Mouse (Mus musculus) heart, embryonic 11.5 days (tissue): ENCODE data around the gene Thap11. TPM values are rescaled to one million over a fixed set of nuclear protein-coding genes. Genes with fewer than 3 reads are reported as not detected.
A peak's percentile ranks its signal among the peaks of the same experiment; 100 is the strongest.

Experiments
- ATAC-seq: fragments of 200-750 bp; cut with Nextera tagmentation; replicated peaks from 2 replicates; pipeline ENCODE4 v1.8.0; 2017; ENCODE audit warnings: moderate library complexity; ENCODE audit not compliant: insufficient number of reproducible peaks, low FRiP score, low TSS enrichment
- H3K27ac ChIP-seq: fragments of 300-500 bp; sonication (generic); 2 replicates; pipeline ENCODE4 v1.5.1; 2014; ENCODE audit warnings: mild to moderate bottlenecking, low read depth, low read length
- H3K27me3 ChIP-seq: fragments of 300-500 bp; sonication (generic); 2 replicates; pipeline ENCODE4 v1.6.1; 2014; ENCODE audit warnings: mild to moderate bottlenecking, low read length, mixed read lengths; ENCODE audit not compliant: control insufficient read depth, insufficient read depth
- H3K36me3 ChIP-seq: fragments of 300-500 bp; sonication (generic); 2 replicates; pipeline ENCODE4 v1.6.1; 2014; ENCODE audit warnings: mild to moderate bottlenecking, low read length, moderate library complexity, mixed read lengths; ENCODE audit not compliant: control insufficient read depth, insufficient read depth
- H3K4me1 ChIP-seq: fragments of 300-500 bp; sonication (generic); 2 replicates; pipeline ENCODE4 v1.6.1; 2014; ENCODE audit warnings: low read length; ENCODE audit not compliant: control insufficient read depth, insufficient read depth
- H3K4me2 ChIP-seq: fragments of 300-500 bp; sonication (generic); 2 replicates; pipeline ENCODE4 v1.6.1; 2014; ENCODE audit warnings: mild to moderate bottlenecking, moderate library complexity
- H3K4me3 ChIP-seq: fragments of 300-500 bp; sonication (generic); 2 replicates; pipeline ENCODE4 v1.5.1; 2014; ENCODE audit warnings: low read depth, low read length
- H3K9ac ChIP-seq: fragments of 300-500 bp; sonication (generic); 2 replicates; pipeline ENCODE4 v1.6.1; 2014; ENCODE audit warnings: mild to moderate bottlenecking, low read depth, low read length, moderate library complexity
- H3K9me3 ChIP-seq: fragments of 300-500 bp; sonication (generic); replicated peaks from 2 replicates; pipeline ENCODE4 v1.6.1; 2016; ENCODE audit warnings: low read length; ENCODE audit not compliant: control insufficient read depth
- WGBS: fragments of 180-500 bp; shearing (Covaris S2); extraction: QIAGEN DNeasy Blood & Tissue Kit; methylation state at CpG from one replicate; pipeline ENCODE4 v1.1.7; 2014; ENCODE audit not compliant: insufficient replicate concordance; 5-methylcytosine and 5-hydroxymethylcytosine counted together
- polyA plus RNA-seq: library from polyadenylated mRNA; unstranded; fragments of >200 nt; fragmentation: Nextera tagmentation; extraction: Ambion mirVana; gene quantifications from 2 replicates; pipeline ENCODE4 v1.2.1, GENCODE M21; 2014

The Thap11 gene
- polyA plus RNA-seq, 1 experiment from 2014 or later = 47.2 TPM

DNA sequence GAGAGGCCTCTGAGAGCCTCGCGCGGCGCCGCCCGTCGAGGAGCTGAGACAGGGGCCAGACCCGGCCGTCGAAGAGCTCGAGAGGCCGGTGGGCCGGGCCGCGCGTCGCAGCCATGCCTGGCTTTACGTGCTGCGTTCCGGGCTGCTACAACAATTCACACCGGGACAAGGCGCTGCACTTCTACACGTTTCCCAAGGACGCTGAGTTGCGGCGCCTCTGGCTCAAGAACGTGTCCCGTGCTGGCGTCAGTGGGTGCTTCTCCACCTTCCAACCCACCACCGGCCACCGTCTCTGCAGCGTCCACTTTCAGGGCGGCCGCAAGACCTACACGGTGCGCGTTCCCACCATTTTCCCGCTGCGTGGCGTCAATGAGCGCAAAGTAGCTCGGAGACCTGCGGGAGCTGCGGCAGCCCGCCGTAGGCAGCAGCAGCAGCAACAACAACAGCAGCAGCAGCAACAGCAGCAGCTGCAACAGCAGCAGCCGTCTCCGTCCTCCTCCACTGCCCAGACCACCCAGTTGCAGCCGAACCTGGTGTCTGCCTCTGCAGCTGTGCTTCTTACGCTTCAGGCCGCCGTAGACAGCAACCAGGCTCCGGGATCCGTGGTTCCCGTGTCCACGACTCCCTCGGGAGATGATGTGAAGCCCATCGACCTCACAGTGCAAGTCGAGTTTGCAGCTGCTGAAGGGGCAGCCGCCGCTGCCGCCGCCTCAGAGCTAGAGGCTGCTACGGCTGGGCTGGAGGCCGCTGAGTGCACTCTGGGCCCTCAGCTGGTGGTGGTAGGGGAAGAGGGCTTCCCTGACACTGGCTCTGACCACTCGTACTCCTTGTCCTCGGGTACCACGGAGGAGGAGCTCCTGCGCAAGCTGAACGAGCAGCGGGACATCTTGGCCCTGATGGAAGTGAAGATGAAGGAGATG lies 576 bp downstream of the Thap11 start:
- peak overlapping the region; percentile 86 for H3K27ac ChIP-seq
- peak; percentile 48 for ATAC-seq
- peak overlapping the region; percentile 99 for H3K4me2 ChIP-seq
- under 1% methylated on average over 68 of the region's 71 CpGs for WGBS
- peak overlapping the region; percentile 83 for H3K4me3 ChIP-seq
- peaks cover 33% of the 10 kb centered on the region for H3K4me1 ChIP-seq
- no peaks in the 10 kb centered on the region for H3K36me3 ChIP-seq
- no peaks in the 10 kb centered on the region for H3K27me3 ChIP-seq
- peak overlapping the region; percentile 90 for H3K9ac ChIP-seq
- no peaks in the 10 kb centered on the region for H3K9me3 ChIP-seq

DNA sequence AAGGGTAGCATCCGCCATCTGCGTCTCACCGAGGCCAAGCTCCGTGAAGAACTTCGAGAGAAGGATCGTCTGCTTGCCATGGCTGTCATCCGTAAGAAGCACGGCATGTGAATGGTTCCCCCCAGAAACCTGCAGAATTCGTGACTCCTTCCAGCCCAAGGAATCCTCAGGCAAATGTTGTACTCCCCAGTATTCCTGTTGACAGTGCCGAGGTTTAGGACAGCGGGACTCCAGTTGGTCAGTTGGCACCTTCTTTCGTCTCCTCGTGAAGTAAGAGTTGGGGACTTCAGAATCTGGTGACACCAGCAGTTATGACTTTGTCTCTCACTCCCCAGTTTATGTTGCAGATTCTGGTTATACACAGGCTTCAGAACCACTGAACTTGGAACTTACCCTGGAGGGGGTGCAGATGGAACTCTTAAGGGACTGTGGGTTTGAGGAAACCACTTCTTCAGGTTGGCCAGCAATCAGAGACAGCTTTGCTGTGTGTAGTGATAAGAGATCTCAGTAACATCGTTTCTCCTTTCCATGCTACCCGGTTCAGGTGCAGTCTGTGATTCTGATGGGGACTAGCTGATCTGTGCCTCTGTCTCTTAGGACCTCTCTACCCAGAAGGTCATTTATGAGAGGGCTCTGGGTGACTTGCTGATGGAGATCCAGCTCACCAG lies 1.4 kb downstream of the Thap11 start:
- Histone ChIP-seq H3K9ac (peak overlapping the region; percentile 90), H3K27ac (no peak overlapping the region), H3K27me3 (no peaks in the 10 kb centered on the region), H3K4me2 (peak overlapping the region; percentile 99), H3K4me1 (peaks cover 29% of the 10 kb centered on the region), H3K36me3 (no peaks in the 10 kb centered on the region), H3K9me3 (no peaks in the 10 kb centered on the region), H3K4me3 (peak overlapping the region; percentile 83)
- ATAC-seq = no peak
- WGBS = 15% methylated on average over 15 of the region's 15 CpGs

DNA sequence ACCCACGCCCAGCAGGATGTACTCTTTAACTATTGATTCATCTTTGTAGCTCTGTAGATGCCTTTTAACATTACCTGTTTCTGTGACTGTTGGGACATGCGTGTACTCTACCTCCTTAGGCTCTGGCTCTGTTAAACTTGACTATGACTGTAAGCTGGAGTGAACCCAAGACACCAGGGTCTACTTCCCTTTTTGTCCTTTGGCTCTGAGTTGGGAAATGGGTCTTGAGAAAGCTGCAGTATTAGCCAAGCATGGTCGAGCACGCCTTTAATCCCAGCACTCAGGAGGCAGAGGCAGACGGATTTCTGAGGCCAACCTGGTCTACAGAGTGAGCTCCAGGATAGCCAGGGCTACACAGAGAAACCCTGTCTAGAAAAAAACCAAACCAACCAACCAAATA lies 3.6 kb downstream of the Thap11 start:
- Histone ChIP-seq H3K36me3 (no peaks in the 10 kb centered on the region), H3K9ac (no peak overlapping the region), H3K4me1 (peaks cover 40% of the 10 kb centered on the region), H3K9me3 (no peaks in the 10 kb centered on the region), H3K27ac (no peak overlapping the region), H3K4me2 (no peak overlapping the region), H3K4me3 (no peak overlapping the region), H3K27me3 (no peaks in the 10 kb centered on the region)
- 87% methylated on average over 5 of the region's 5 CpGs for WGBS
- ATAC-seq = no peak

DNA sequence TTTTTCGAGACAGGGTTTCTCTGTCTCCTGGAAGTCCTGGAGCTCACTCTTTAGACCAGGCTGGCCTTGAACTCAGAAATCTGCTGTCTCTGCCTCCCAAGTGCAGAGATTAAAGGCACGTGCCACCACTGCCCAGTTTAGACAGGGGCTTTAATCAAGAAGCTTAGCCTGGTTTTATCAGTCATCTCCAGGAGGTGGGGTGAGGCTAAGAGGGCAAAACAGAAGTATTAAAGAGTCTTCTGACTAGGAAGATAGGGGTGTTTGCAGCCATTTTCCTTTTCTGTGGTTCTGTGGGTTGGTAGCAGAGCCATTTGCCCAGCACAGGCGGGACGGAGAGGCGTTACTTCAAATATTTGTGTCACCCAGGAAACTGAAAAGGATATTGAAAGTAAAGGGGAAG lies 4.4 kb downstream of the Thap11 start:
- WGBS = 61% methylated on average over 5 of the region's 5 CpGs
- Histone ChIP-seq H3K4me2 (peak overlapping the region; percentile 88), H3K4me3 (peak overlapping the region; percentile 96; the same call in 1 of the 2 replicates)

DNA sequence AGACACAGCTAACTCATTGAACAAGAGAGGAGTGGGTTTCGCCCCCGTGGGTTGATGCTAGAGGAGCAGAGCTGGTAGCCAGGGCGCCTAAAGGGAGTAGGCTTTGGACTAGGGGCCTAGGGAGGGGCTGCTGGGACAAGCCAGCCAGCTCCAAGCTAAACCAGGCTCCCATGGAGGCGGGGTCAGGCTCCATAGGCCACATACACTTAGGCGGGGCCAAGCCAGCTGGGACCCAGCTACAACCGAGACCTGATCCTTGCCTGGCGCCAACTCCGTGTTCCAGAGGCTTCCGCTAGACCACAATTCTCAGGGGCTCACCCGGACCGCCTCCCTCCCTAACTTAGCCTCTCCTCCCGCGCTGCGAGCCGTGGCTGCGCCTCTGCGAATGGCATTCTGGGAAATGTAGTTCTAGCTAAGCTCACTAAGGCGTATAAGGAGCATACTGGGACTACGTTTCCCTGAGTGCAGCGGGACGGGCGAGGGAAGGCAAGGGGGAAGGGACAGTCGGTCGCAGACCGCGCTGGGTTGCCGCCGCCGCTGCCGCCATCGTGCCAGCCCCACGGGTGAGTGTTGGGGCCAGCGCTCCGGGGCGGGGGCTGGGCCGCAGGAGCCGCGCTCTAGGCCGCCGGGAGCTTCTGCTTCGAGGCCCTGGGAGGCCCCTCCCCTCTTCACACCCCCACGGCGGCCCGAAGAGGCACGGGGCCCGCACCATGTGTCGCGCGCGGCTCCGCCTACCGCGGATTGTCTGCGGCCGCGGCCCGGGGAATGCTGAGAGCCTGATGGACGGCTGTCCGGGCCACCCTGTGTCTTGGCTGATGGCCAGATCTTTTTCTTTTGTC lies 5.4 kb downstream of the Thap11 start, which contains the start of gene Nutf2:
Gene Nutf2, plus strand, starts transcription at position 438 of the 839 bp plus-strand sequence.
- H3K4me1 ChIP-seq = peaks cover 45% of the 10 kb centered on the region
- H3K4me3 ChIP-seq = peak within 1 kb of the TSS; percentile 96
- H3K9me3 ChIP-seq = no peaks in the 10 kb centered on the region
- under 1% methylated on average over 55 of the region's 59 CpGs for WGBS
- no peaks in the 10 kb centered on the region for H3K36me3 ChIP-seq
- peak within 1 kb of the TSS; percentile 92 for H3K27ac ChIP-seq
- H3K27me3 ChIP-seq = no peaks in the 10 kb centered on the region
- peak within 1 kb of the TSS; percentile 98 for H3K9ac ChIP-seq
- ATAC-seq = peak; percentile 96
- peak within 1 kb of the TSS; percentile 88 for H3K4me2 ChIP-seq

More for the DNA sequence above, 4.4 kb downstream of the Thap11 start:
- H3K9me3 ChIP-seq = no peaks in the 10 kb centered on the region
- no peak for ATAC-seq
- H3K36me3 ChIP-seq = no peaks in the 10 kb centered on the region
- peak overlapping the region; percentile 92 for H3K27ac ChIP-seq
- no peaks in the 10 kb centered on the region for H3K27me3 ChIP-seq
- peaks cover 44% of the 10 kb centered on the region for H3K4me1 ChIP-seq
- peak overlapping the region; percentile 98 for H3K9ac ChIP-seq

DNA sequence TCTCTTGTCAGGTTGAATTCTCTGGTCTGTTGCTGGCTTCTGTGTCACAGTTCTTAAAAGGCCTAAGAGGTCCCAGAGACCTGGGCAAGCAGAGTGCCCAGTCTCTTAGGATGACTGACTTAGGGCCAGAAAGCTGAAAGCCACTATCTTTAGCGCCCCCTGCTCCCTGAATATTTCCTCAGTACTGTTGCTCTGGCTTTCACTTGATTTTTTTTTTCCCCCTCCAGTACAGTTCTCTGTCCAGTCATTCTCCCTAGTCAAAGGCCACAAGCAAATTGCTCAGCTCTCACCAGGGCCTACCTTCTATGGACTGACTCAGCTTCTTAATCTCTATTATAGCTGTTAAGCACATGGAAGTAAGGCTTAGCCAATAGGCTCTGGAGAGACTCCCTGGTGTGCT lies 7.0 kb downstream of the Thap11 start:
- peak overlapping the region; percentile 88 for H3K4me2 ChIP-seq
- H3K4me1 ChIP-seq = peaks cover 30% of the 10 kb centered on the region
- H3K9ac ChIP-seq = peak overlapping the region; percentile 98
- WGBS = 14% methylated on average over 1 of the region's 1 CpGs
- ATAC-seq = no peak
- H3K27ac ChIP-seq = peak overlapping the region; percentile 92; the same call in 1 of the 2 replicates
- no peaks in the 10 kb centered on the region for H3K27me3 ChIP-seq
- peaks cover 9% of the 10 kb centered on the region; the same call in 1 of the 2 replicates for H3K36me3 ChIP-seq
- no peaks in the 10 kb centered on the region for H3K9me3 ChIP-seq
- peak overlapping the region; percentile 96 for H3K4me3 ChIP-seq

DNA sequence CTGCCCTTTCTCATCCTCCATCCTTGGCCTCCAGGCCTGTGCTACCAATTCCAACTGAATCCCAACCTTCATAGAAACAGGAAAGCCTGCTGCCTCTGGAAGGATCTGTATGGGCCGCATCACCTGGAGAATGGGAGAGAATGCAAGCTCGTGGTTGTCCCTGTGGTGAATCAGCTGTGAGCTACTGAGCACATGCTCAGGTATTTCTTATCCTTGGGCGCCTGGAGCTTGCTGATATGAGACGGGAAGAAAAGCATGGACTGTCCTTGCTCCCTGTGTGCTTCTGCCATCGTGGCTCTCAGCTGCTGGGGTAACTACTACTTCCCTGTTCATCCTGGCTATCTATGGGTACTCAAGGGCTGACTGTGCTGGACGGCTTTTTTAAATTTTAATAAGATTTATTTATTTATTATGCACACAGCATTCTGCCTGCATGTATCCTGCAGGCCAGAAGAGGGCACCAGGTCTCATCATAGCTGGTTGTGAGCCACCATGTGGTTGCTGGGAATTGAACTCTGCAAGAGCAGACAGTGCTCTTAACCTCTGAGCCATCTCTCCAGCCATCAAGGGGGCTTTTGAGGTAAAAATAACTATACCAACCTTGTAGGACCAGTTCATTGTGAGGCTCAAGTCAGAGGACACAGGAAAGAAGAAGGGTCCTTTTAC lies 11.6 kb downstream of the Thap11 start:
- no peak overlapping the region for H3K27ac ChIP-seq
- peaks cover 21% of the 10 kb centered on the region for H3K4me1 ChIP-seq
- WGBS = 72% methylated on average over 6 of the region's 6 CpGs
- no peak overlapping the region for H3K4me2 ChIP-seq
- H3K36me3 ChIP-seq = peaks cover 27% of the 10 kb centered on the region
- H3K9me3 ChIP-seq = no peaks in the 10 kb centered on the region
- no peaks in the 10 kb centered on the region for H3K27me3 ChIP-seq
- no peak overlapping the region for H3K9ac ChIP-seq
- no peak overlapping the region for H3K4me3 ChIP-seq
- ATAC-seq = no peak
